Mouse (Mus musculus) stomach, embryonic 15.5 days (tissue): ENCODE data around the gene Pi16. TPM values are rescaled to one million over a fixed set of nuclear protein-coding genes. Genes with fewer than 3 reads are reported as not detected.

Experiments
- ATAC-seq: fragments of 200-750 bp; cut with Nextera tagmentation; 2 replicates; pipeline ENCODE4 v1.8.0; 2017; ENCODE audit warnings: low read depth, moderate number of reproducible peaks, moderate TSS enrichment; ENCODE audit not compliant: insufficient read depth, low FRiP score
- H3K27ac ChIP-seq: fragments of 300-500 bp; sonication (generic); 2 replicates; pipeline ENCODE4 v1.5.1; 2015; ENCODE audit warnings: mild to moderate bottlenecking, inconsistent platforms
- H3K27me3 ChIP-seq: fragments of 300-500 bp; sonication (generic); replicated peaks from 2 replicates; pipeline ENCODE4 v1.6.1; 2015; ENCODE audit warnings: inconsistent platforms
- H3K36me3 ChIP-seq: fragments of 300-500 bp; sonication (generic); 2 replicates; pipeline ENCODE4 v1.6.1; 2015; ENCODE audit warnings: inconsistent platforms
- H3K4me1 ChIP-seq: fragments of 300-500 bp; sonication (generic); 2 replicates; pipeline ENCODE4 v1.6.1; 2015; ENCODE audit warnings: inconsistent platforms
- H3K4me2 ChIP-seq: fragments of 300-500 bp; sonication (generic); 2 replicates; pipeline ENCODE4 v1.6.1; 2015; ENCODE audit warnings: mild to moderate bottlenecking, inconsistent platforms
- H3K4me3 ChIP-seq: fragments of 300-500 bp; sonication (generic); replicated peaks from 2 replicates; pipeline ENCODE4 v1.5.1; 2015; ENCODE audit warnings: inconsistent platforms
- H3K9ac ChIP-seq: fragments of 300-500 bp; sonication (generic); 2 replicates; pipeline ENCODE4 v1.6.1; 2015; ENCODE audit warnings: inconsistent platforms
- H3K9me3 ChIP-seq: fragments of 300-500 bp; sonication (generic); 2 replicates; pipeline ENCODE4 v1.6.1; 2016; ENCODE audit warnings: inconsistent platforms
- WGBS: fragments of 180-500 bp; shearing (Covaris S2); methylation state at CpG from one replicate; pipeline ENCODE4 v1.1.7; 2015; 5-methylcytosine and 5-hydroxymethylcytosine counted together
- polyA plus RNA-seq: library from polyadenylated mRNA; unstranded; fragments of >200 nt; fragmentation: Nextera tagmentation; extraction: Ambion mirVana; gene quantifications from 2 replicates; pipeline ENCODE4 v1.2.1, GENCODE M21; 2015

Pi16 gene
- polyA plus RNA-seq, 1 experiment from 2014 or later = 1.6 TPM

GRCm38 (mm10) chr17:29305058-29305806, 12.2 kb upstream of the Pi16 start:
- Histone ChIP-seq H3K36me3 (peaks cover 9% of the 10 kb centered on the region), H3K27ac (no peak overlapping the region), H3K9me3 (no peaks in the 10 kb centered on the region), H3K4me3 (no peak overlapping the region), H3K4me2 (peak overlapping the region; percentile 34; the same call in 1 of the 2 replicates), H3K27me3 (no peaks in the 10 kb centered on the region), H3K4me1 (peaks cover 20% of the 10 kb centered on the region), H3K9ac (no peak overlapping the region)
- no peak for ATAC-seq
- WGBS = 15% methylated on average over 15 of the region's 15 CpGs

GRCm38 (mm10) chr17:29305871-29306270, 11.6 kb upstream of the Pi16 start:
- WGBS = 52% methylated on average over 7 of the region's 7 CpGs
- peak overlapping the region; percentile 34; the same call in 1 of the 2 replicates for H3K4me2 ChIP-seq
- H3K36me3 ChIP-seq = peaks cover 6% of the 10 kb centered on the region
- H3K27me3 ChIP-seq = no peaks in the 10 kb centered on the region
- H3K4me1 ChIP-seq = peaks cover 20% of the 10 kb centered on the region
- H3K27ac ChIP-seq = no peak overlapping the region
- H3K9ac ChIP-seq = no peak overlapping the region
- no peaks in the 10 kb centered on the region for H3K9me3 ChIP-seq
- ATAC-seq = peak; percentile 31; the same call in 1 of the 2 replicates
- no peak overlapping the region for H3K4me3 ChIP-seq

GRCm38 (mm10) chr17:29310056-29310623, 7.3 kb upstream of the Pi16 start:
- H3K4me1 ChIP-seq = peaks cover 11% of the 10 kb centered on the region
- no peak for ATAC-seq
- 74% methylated on average over 21 of the region's 21 CpGs for WGBS

GRCm38 (mm10) chr17:29311602-29312001, 5.9 kb upstream of the Pi16 start:
- Histone ChIP-seq H3K27ac (no peak overlapping the region), H3K9me3 (no peaks in the 10 kb centered on the region), H3K9ac (no peak overlapping the region), H3K4me3 (no peak overlapping the region), H3K4me1 (0 out of 2 replicates have a peak, but pooled peaks cover 3% of the 10 kb centered on the region), H3K4me2 (no peak overlapping the region), H3K36me3 (no peaks in the 10 kb centered on the region), H3K27me3 (no peaks in the 10 kb centered on the region)
- WGBS = 88% methylated on average over 8 of the region's 8 CpGs
- no peak for ATAC-seq

More at GRCm38 (mm10) chr17:29310056-29310623, 7.3 kb upstream of the Pi16 start:
- Histone ChIP-seq H3K9me3 (no peaks in the 10 kb centered on the region), H3K9ac (no peak overlapping the region), H3K4me3 (no peak overlapping the region), H3K36me3 (no peaks in the 10 kb centered on the region), H3K4me2 (no peak overlapping the region), H3K27me3 (no peaks in the 10 kb centered on the region), H3K27ac (no peak overlapping the region)

- no peak overlapping the region for H3K9ac ChIP-seq
- H3K36me3 ChIP-seq = no peaks in the 10 kb centered on the region
- H3K27me3 ChIP-seq = no peaks in the 10 kb centered on the region
- H3K4me3 ChIP-seq = no peak overlapping the region
- no peak overlapping the region for H3K4me2 ChIP-seq
- H3K9me3 ChIP-seq = no peaks in the 10 kb centered on the region
- H3K4me1 ChIP-seq = 0 out of 2 replicates have a peak, but pooled peaks cover 1% of the 10 kb centered on the region
- no peak for ATAC-seq
- no peak overlapping the region for H3K27ac ChIP-seq
- 90% methylated on average over 2 of the region's 2 CpGs for WGBS
These were observed 5.4 kb upstream of the Pi16 start for GRCm38 (mm10) chr17:29312082-29312481.

GRCm38 (mm10) chr17:29313300-29313699, 4.2 kb upstream of the Pi16 start:
- H3K4me1 ChIP-seq = no peaks in the 10 kb centered on the region
- no peak for ATAC-seq

GRCm38 (mm10) chr17:29315672-29316465, 1.6 kb upstream of the Pi16 start:
- Histone ChIP-seq H3K27ac (no peak overlapping the region; the same call in 1 of the 2 replicates), H3K4me3 (no peak overlapping the region), H3K27me3 (peaks cover 2% of the 10 kb centered on the region), H3K4me1 (no peaks in the 10 kb centered on the region), H3K36me3 (no peaks in the 10 kb centered on the region), H3K9ac (no peak overlapping the region), H3K9me3 (no peaks in the 10 kb centered on the region), H3K4me2 (no peak overlapping the region)
- ATAC-seq = no peak
- WGBS = 49% methylated on average over 9 of the region's 9 CpGs

More at GRCm38 (mm10) chr17:29313300-29313699, 4.2 kb upstream of the Pi16 start:
- no peak overlapping the region for H3K4me3 ChIP-seq
- no peaks in the 10 kb centered on the region for H3K9me3 ChIP-seq
- no peak overlapping the region for H3K27ac ChIP-seq
- no peak overlapping the region for H3K4me2 ChIP-seq
- no peak overlapping the region for H3K9ac ChIP-seq
- no peaks in the 10 kb centered on the region for H3K27me3 ChIP-seq
- no peaks in the 10 kb centered on the region for H3K36me3 ChIP-seq

- Histone ChIP-seq H3K4me2 (no peak overlapping the region), H3K36me3 (no peaks in the 10 kb centered on the region), H3K9me3 (no peaks in the 10 kb centered on the region), H3K27ac (no peak overlapping the region), H3K9ac (no peak overlapping the region), H3K4me3 (no peak overlapping the region), H3K4me1 (no peaks in the 10 kb centered on the region; the same call in 1 of the 2 replicates), H3K27me3 (peaks cover 12% of the 10 kb centered on the region)
- no peak for ATAC-seq
- 61% methylated on average over 3 of the region's 3 CpGs for WGBS
These were observed 589 bp upstream of the Pi16 start for GRCm38 (mm10) chr17:29316891-29317290.

GRCm38 (mm10) chr17:29318731-29319250, 1.3 kb downstream of the Pi16 start:
- Histone ChIP-seq H3K36me3 (no peaks in the 10 kb centered on the region), H3K4me1 (peaks cover 8% of the 10 kb centered on the region), H3K27me3 (peaks cover 22% of the 10 kb centered on the region), H3K9ac (no peak overlapping the region), H3K4me3 (no peak overlapping the region), H3K27ac (no peak overlapping the region), H3K9me3 (no peaks in the 10 kb centered on the region), H3K4me2 (no peak overlapping the region)
- 51% methylated on average over 6 of the region's 6 CpGs for WGBS
- ATAC-seq = no peak

GRCm38 (mm10) chr17:29319476-29319875, 2.0 kb downstream of the Pi16 start:
- Histone ChIP-seq H3K4me2 (no peak overlapping the region), H3K27ac (no peak overlapping the region), H3K36me3 (no peaks in the 10 kb centered on the region), H3K27me3 (peaks cover 22% of the 10 kb centered on the region), H3K9ac (no peak overlapping the region), H3K4me1 (peaks cover 8% of the 10 kb centered on the region), H3K4me3 (no peak overlapping the region), H3K9me3 (no peaks in the 10 kb centered on the region)
- 79% methylated on average over 7 of the region's 7 CpGs for WGBS
- ATAC-seq = no peak

GRCm38 (mm10) chr17:29319881-29320639, 2.6 kb downstream of the Pi16 start:
- Histone ChIP-seq H3K4me1 (peaks cover 8% of the 10 kb centered on the region), H3K9ac (no peak overlapping the region), H3K27me3 (peaks cover 22% of the 10 kb centered on the region), H3K36me3 (no peaks in the 10 kb centered on the region), H3K9me3 (no peaks in the 10 kb centered on the region), H3K27ac (no peak overlapping the region), H3K4me3 (no peak overlapping the region), H3K4me2 (no peak overlapping the region)
- ATAC-seq = no peak
- WGBS = 49% methylated on average over 8 of the region's 8 CpGs
